Mouse (Mus musculus): ENCODE measurements around the gene Dnm3. TPM values are rescaled to one million over a fixed set of nuclear protein-coding genes. Genes with fewer than 3 reads are reported as not detected.

The Dnm3 gene
- polyA plus RNA-seq, 1 experiment: 3.0 TPM

DNA sequence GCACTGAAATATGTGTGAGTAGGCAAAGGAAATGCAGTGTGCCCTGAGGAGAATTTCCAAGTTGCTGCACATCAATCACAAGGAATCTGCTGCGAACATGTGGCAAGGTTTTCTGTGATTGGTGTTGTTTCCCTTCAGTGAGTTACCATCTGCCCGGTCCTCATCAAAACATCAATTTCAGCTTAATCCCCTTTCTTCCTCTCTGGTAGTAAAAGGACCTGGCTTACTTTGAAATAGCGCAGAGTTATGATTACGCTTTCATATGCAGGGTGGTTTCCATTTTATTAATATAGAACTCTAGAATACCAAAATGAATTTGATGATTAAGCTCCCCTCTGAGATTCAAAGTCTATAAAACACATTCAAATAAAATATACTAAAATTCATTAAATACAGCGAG lies 324.7 kb downstream of the Dnm3 start:
- Histone ChIP-seq H3K27me3 (ENCODE audit: control insufficient read depth, insufficient read depth, insufficient read length) (no peaks in the 10 kb centered on the region), H3K79me2 (ENCODE audit: control insufficient read depth, insufficient read depth) (no peaks in the 10 kb centered on the region), H3K36me3 (ENCODE audit: control insufficient read depth, insufficient read depth) (no peaks in the 10 kb centered on the region), H3ac (ENCODE audit: control insufficient read depth, insufficient read length) (no peak overlapping the region), H3K4me2 (ENCODE audit: low read depth) (no peak overlapping the region), H3K4me3 (no peak overlapping the region)
- TF ChIP-seq E2F4 (IDR thresholded peaks at IDR 0.05; ENCODE audit: insufficient read depth) (no peak), POLR2AphosphoS2 (IDR thresholded peaks at IDR 0.05; ENCODE audit: insufficient read length, low read depth) (no peak), USF1 (IDR thresholded peaks at IDR 0.05; ENCODE audit: low read depth) (no peak), CEBPB (IDR thresholded peaks at IDR 0.05; ENCODE audit: insufficient read depth, poor library complexity, severe bottlenecking) (no peak), REST (IDR thresholded peaks at IDR 0.05; ENCODE audit: insufficient read depth, insufficient read length) (no peak), TCF3 (IDR thresholded peaks at IDR 0.05; ENCODE audit: insufficient read length, low read depth) (no peak), MYOG (IDR thresholded peaks at IDR 0.05; ENCODE audit: control insufficient read depth in 1 of 3, insufficient read depth in 1 of 3, insufficient read length in 2 of 3, low read depth in 2 of 3) (no peak), MAX (IDR thresholded peaks at IDR 0.05; ENCODE audit: low read depth) (no peak), TCF12 (IDR thresholded peaks at IDR 0.05; ENCODE audit: insufficient read depth, poor library complexity, severe bottlenecking) (no peak)

DNA sequence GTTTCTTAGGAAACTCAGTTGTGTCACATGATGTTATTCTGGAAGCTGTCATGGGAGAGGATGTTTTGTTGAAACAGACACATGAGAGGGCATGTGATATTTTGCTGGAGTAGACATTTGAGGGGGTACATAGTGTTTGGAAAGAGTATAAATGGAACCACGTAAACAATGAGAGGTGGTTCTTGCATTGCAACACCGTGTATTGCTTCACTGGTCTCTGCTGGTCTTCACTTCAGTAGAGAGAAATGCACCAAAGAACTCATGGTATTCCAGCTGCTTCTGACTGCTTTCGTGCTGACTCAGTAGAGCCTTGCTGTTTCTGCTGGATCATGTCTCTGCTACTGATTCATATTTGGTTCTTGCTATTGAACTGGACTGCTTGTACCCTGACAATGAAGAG lies 328.1 kb downstream of the Dnm3 start:
- no peaks in the 10 kb centered on the region for H3K36me3 ChIP-seq (ENCODE audit: control insufficient read depth, insufficient read depth)
- H3K79me2 ChIP-seq (ENCODE audit: control insufficient read depth, insufficient read depth): no peaks in the 10 kb centered on the region
- TF ChIP-seq TCF3 (IDR thresholded peaks at IDR 0.05; ENCODE audit: insufficient read length, low read depth) (no peak), USF1 (IDR thresholded peaks at IDR 0.05; ENCODE audit: low read depth) (no peak), MYOD1 (IDR thresholded peaks at IDR 0.05; ENCODE audit: control insufficient read depth in 1 of 3, insufficient read length in 2 of 3, low read depth in 2 of 3) (no peak), TCF12 (IDR thresholded peaks at IDR 0.05; ENCODE audit: insufficient read depth, poor library complexity, severe bottlenecking) (no peak), CEBPB (IDR thresholded peaks at IDR 0.05; ENCODE audit: insufficient read depth, poor library complexity, severe bottlenecking) (no peak), POLR2AphosphoS2 (IDR thresholded peaks at IDR 0.05; ENCODE audit: insufficient read length, low read depth) (no peak), POLR2A (IDR thresholded peaks at IDR 0.05; ENCODE audit: insufficient read length, low read depth) (no peak), MAX (IDR thresholded peaks at IDR 0.05; ENCODE audit: low read depth) (no peak), SRF (IDR thresholded peaks at IDR 0.05; ENCODE audit: control insufficient read depth, insufficient read length, low read depth) (no peak), REST (IDR thresholded peaks at IDR 0.05; ENCODE audit: insufficient read depth, insufficient read length) (no peak)
- no peaks in the 10 kb centered on the region for H3K27me3 ChIP-seq (ENCODE audit: control insufficient read depth, insufficient read depth, insufficient read length)
- H3K4me2 ChIP-seq (ENCODE audit: low read depth): no peak overlapping the region
- no peak overlapping the region for H3ac ChIP-seq (ENCODE audit: control insufficient read depth, insufficient read length)
- no peak overlapping the region for H3K4me3 ChIP-seq

DNA sequence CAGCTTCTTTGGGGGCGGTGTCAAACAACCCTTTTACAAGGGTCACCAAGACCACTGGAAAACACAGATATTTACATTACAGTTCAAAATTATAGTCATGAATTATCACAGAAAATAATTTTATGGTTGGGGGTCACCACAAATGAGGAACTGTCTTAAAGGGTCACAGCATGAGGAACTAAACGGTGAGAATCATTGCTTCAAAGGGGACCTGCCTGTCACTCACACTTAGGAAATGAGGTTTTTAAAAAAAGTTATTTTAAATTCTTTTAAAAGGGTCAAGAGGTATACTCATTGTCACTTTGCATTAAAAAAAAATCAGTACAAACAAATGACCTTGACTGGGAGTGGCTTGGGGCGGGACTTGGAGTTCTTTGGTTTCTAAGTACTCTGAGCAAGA lies 330.3 kb downstream of the Dnm3 start:
- H3K4me2 ChIP-seq (ENCODE audit: low read depth): no peak overlapping the region
- H3K36me3 ChIP-seq (ENCODE audit: control insufficient read depth, insufficient read depth): no peaks in the 10 kb centered on the region
- no peaks in the 10 kb centered on the region for H3K79me2 ChIP-seq (ENCODE audit: control insufficient read depth, insufficient read depth)
- TF ChIP-seq E2F4 (IDR thresholded peaks at IDR 0.05; ENCODE audit: insufficient read depth): no peak
- TF ChIP-seq USF1 (IDR thresholded peaks at IDR 0.05; ENCODE audit: low read depth): no peak
- no peak for TF ChIP-seq POLR2AphosphoS2 (IDR thresholded peaks at IDR 0.05; ENCODE audit: insufficient read length, low read depth)
- no peak for TF ChIP-seq MAX (IDR thresholded peaks at IDR 0.05; ENCODE audit: low read depth)
- no peak for TF ChIP-seq SRF (IDR thresholded peaks at IDR 0.05; ENCODE audit: control insufficient read depth, insufficient read length, low read depth)
- no peak for TF ChIP-seq MYOD1 (IDR thresholded peaks at IDR 0.05; ENCODE audit: control insufficient read depth in 1 of 3, insufficient read length in 2 of 3, low read depth in 2 of 3)
- no peak for TF ChIP-seq POLR2A (IDR thresholded peaks at IDR 0.05; ENCODE audit: insufficient read length, low read depth)
- no peak for TF ChIP-seq MYOG (IDR thresholded peaks at IDR 0.05; ENCODE audit: control insufficient read depth in 1 of 3, insufficient read depth in 1 of 3, insufficient read length in 2 of 3, low read depth in 2 of 3)
- no peak for TF ChIP-seq REST (IDR thresholded peaks at IDR 0.05; ENCODE audit: insufficient read depth, insufficient read length)
- no peak for TF ChIP-seq TCF3 (IDR thresholded peaks at IDR 0.05; ENCODE audit: insufficient read length, low read depth)
- TF ChIP-seq CEBPB (IDR thresholded peaks at IDR 0.05; ENCODE audit: insufficient read depth, poor library complexity, severe bottlenecking): no peak
- TF ChIP-seq TCF12 (IDR thresholded peaks at IDR 0.05; ENCODE audit: insufficient read depth, poor library complexity, severe bottlenecking): no peak
- no peaks in the 10 kb centered on the region for H3K27me3 ChIP-seq (ENCODE audit: control insufficient read depth, insufficient read depth, insufficient read length)
- no peak overlapping the region for H3K4me3 ChIP-seq
- no peak overlapping the region for H3ac ChIP-seq (ENCODE audit: control insufficient read depth, insufficient read length)

DNA sequence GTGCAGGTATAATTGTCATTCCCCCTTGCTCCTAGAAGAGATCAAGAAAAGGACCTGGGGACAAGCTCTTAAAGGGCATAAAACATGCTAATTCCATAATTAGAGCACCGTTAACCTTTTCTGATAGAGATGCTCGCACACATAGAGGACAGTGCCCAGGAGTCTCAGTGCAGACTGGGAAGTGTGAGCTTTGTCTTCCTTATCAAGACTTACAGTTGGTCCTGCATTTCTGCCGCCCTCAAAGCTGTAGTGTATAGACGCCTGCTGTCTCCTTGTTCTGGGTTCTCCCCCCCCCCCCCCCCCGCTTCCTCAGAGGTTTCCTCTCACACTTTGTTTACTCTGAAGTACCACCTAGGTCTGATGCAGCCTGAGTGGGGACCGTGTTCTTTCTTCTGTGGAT lies 332.1 kb downstream of the Dnm3 start:
- H3ac ChIP-seq (ENCODE audit: control insufficient read depth, insufficient read length): no peak overlapping the region
- H3K4me3 ChIP-seq: no peak overlapping the region
- no peak for TF ChIP-seq CEBPB (IDR thresholded peaks at IDR 0.05; ENCODE audit: insufficient read depth, poor library complexity, severe bottlenecking)
- TF ChIP-seq SRF (IDR thresholded peaks at IDR 0.05; ENCODE audit: control insufficient read depth, insufficient read length, low read depth): no peak
- TF ChIP-seq REST (IDR thresholded peaks at IDR 0.05; ENCODE audit: insufficient read depth, insufficient read length): no peak
- no peak for TF ChIP-seq E2F4 (IDR thresholded peaks at IDR 0.05; ENCODE audit: insufficient read depth)
- TF ChIP-seq TCF12 (IDR thresholded peaks at IDR 0.05; ENCODE audit: insufficient read depth, poor library complexity, severe bottlenecking): no peak
- no peak for TF ChIP-seq MAX (IDR thresholded peaks at IDR 0.05; ENCODE audit: low read depth)
- TF ChIP-seq USF1 (IDR thresholded peaks at IDR 0.05; ENCODE audit: low read depth): no peak
- no peak for TF ChIP-seq POLR2AphosphoS2 (IDR thresholded peaks at IDR 0.05; ENCODE audit: insufficient read length, low read depth)
- no peak for TF ChIP-seq POLR2A (IDR thresholded peaks at IDR 0.05; ENCODE audit: insufficient read length, low read depth)
- TF ChIP-seq TCF3 (IDR thresholded peaks at IDR 0.05; ENCODE audit: insufficient read length, low read depth): no peak
- no peak for TF ChIP-seq MYOD1 (IDR thresholded peaks at IDR 0.05; ENCODE audit: control insufficient read depth in 1 of 3, insufficient read length in 2 of 3, low read depth in 2 of 3)
- TF ChIP-seq MYOG (IDR thresholded peaks at IDR 0.05; ENCODE audit: control insufficient read depth in 1 of 3, insufficient read depth in 1 of 3, insufficient read length in 2 of 3, low read depth in 2 of 3): no peak
- H3K4me2 ChIP-seq (ENCODE audit: low read depth): no peak overlapping the region
- H3K79me2 ChIP-seq (ENCODE audit: control insufficient read depth, insufficient read depth): no peaks in the 10 kb centered on the region
- no peaks in the 10 kb centered on the region for H3K27me3 ChIP-seq (ENCODE audit: control insufficient read depth, insufficient read depth, insufficient read length)
- no peaks in the 10 kb centered on the region for H3K36me3 ChIP-seq (ENCODE audit: control insufficient read depth, insufficient read depth)

DNA sequence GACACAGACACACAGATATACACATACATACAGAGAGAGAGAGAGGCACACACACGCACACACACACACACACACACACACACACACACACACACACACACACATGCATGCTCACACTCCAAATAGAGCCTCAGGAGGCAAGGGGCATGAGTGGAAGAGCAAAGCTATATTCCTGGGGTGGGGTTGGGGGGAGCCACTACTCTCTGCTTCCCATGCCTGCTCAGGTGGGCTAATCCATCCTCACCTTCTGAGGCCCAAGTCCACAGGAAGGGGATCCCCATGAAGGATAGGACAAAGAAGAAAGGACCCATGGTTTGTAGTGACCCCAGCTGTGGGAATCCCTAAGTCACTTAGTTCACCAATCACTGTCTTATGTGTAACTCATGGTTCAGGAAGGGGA lies 332.8 kb downstream of the Dnm3 start:
- H3K79me2 ChIP-seq (ENCODE audit: control insufficient read depth, insufficient read depth): no peaks in the 10 kb centered on the region
- TF ChIP-seq MYOD1 (IDR thresholded peaks at IDR 0.05; ENCODE audit: control insufficient read depth in 1 of 3, insufficient read length in 2 of 3, low read depth in 2 of 3): no peak
- TF ChIP-seq TCF3 (IDR thresholded peaks at IDR 0.05; ENCODE audit: insufficient read length, low read depth): no peak
- no peak for TF ChIP-seq REST (IDR thresholded peaks at IDR 0.05; ENCODE audit: insufficient read depth, insufficient read length)
- no peak for TF ChIP-seq TCF12 (IDR thresholded peaks at IDR 0.05; ENCODE audit: insufficient read depth, poor library complexity, severe bottlenecking)
- no peak for TF ChIP-seq SRF (IDR thresholded peaks at IDR 0.05; ENCODE audit: control insufficient read depth, insufficient read length, low read depth)
- no peak for TF ChIP-seq POLR2A (IDR thresholded peaks at IDR 0.05; ENCODE audit: insufficient read length, low read depth)
- no peak for TF ChIP-seq POLR2AphosphoS2 (IDR thresholded peaks at IDR 0.05; ENCODE audit: insufficient read length, low read depth)
- TF ChIP-seq MYOG (IDR thresholded peaks at IDR 0.05; ENCODE audit: control insufficient read depth in 1 of 3, insufficient read depth in 1 of 3, insufficient read length in 2 of 3, low read depth in 2 of 3): no peak
- no peak for TF ChIP-seq E2F4 (IDR thresholded peaks at IDR 0.05; ENCODE audit: insufficient read depth)
- TF ChIP-seq MAX (IDR thresholded peaks at IDR 0.05; ENCODE audit: low read depth): no peak
- no peak for TF ChIP-seq CEBPB (IDR thresholded peaks at IDR 0.05; ENCODE audit: insufficient read depth, poor library complexity, severe bottlenecking)
- TF ChIP-seq USF1 (IDR thresholded peaks at IDR 0.05; ENCODE audit: low read depth): no peak
- no peak overlapping the region for H3K4me2 ChIP-seq (ENCODE audit: low read depth)
- no peak overlapping the region for H3K4me3 ChIP-seq
- H3ac ChIP-seq (ENCODE audit: control insufficient read depth, insufficient read length): no peak overlapping the region
- H3K27me3 ChIP-seq (ENCODE audit: control insufficient read depth, insufficient read depth, insufficient read length): no peaks in the 10 kb centered on the region
- no peaks in the 10 kb centered on the region for H3K36me3 ChIP-seq (ENCODE audit: control insufficient read depth, insufficient read depth)
